Mouse (Mus musculus) bone marrow, adult 2 months (tissue): Measurements from ENCODE around the gene Zfp870.

ENCODE experiments used
- CTCF ChIP-seq: fragments of 200-500 bp; IDR thresholded peaks from 2 replicates; pipeline ENCODE4 v1.5.1; 2011; ENCODE audit warnings: low read length, control low read depth; ENCODE audit not compliant: control insufficient read depth, insufficient read depth
- POLR2A ChIP-seq: fragments of 200-500 bp; IDR thresholded peaks from 2 replicates; pipeline ENCODE4 v1.6.1; 2011; ENCODE audit warnings: low read depth, mild to moderate bottlenecking, control low read depth, low read length, borderline replicate concordance; ENCODE audit not compliant: control insufficient read depth

- TF ChIP-seq CTCF (no peak), POLR2A (no peak)
Measured at GRCm38 (mm10) chr17:32851581-32851980, 39.9 kb downstream of the Zfp870 start.
